Mouse (Mus musculus): ENCODE measurements at regions not wholly inside any gene's neighbourhood (a gene's known extent, or its start where the extent isn't known, plus 50 kb on each side); places are given as distances from the start of the nearest gene placed in this dataset.

GRCm38 (mm10) chr9:35369063-35369462, 51.9 kb upstream of the Cdon start:
- no peak for TF ChIP-seq CTCF (conservative IDR thresholded peaks at IDR 0.05; ENCODE audit: insufficient read depth, insufficient read length, low read depth, low read length)
- no peak for TF ChIP-seq POLR2A (IDR thresholded peaks at IDR 0.05; ENCODE audit: low read depth, low read length)
- WGBS = 71% methylated on average over 5 of the region's 5 CpGs
- H3K36me3 ChIP-seq (ENCODE audit: control insufficient read depth, insufficient read depth, low read length) = no peaks in the 10 kb centered on the region
- no peak overlapping the region for H3K4me3 ChIP-seq (ENCODE audit: insufficient read depth, low read depth, low read length)
- DNase-seq = no peak
- no peaks in the 10 kb centered on the region for H3K4me1 ChIP-seq (ENCODE audit: control insufficient read depth, insufficient read depth, low read length)
- no peak overlapping the region for H3K27ac ChIP-seq (ENCODE audit: insufficient read depth, low read depth, low read length)
- H3K27me3 ChIP-seq (replicated peaks; ENCODE audit: control insufficient read depth, insufficient read depth, low read length) = no peaks in the 10 kb centered on the region

GRCm38 (mm10) chr9:35370031-35370430, 50.9 kb upstream of the Cdon start:
- 69% methylated on average over 3 of the region's 3 CpGs for WGBS
- TF ChIP-seq CTCF (conservative IDR thresholded peaks at IDR 0.05; ENCODE audit: insufficient read depth, insufficient read length, low read depth, low read length) = no peak
- TF ChIP-seq POLR2A (IDR thresholded peaks at IDR 0.05; ENCODE audit: low read depth, low read length) = no peak
- Histone ChIP-seq H3K27me3 (replicated peaks; ENCODE audit: control insufficient read depth, insufficient read depth, low read length) (no peaks in the 10 kb centered on the region), H3K36me3 (ENCODE audit: control insufficient read depth, insufficient read depth, low read length) (no peaks in the 10 kb centered on the region), H3K4me3 (ENCODE audit: insufficient read depth, low read depth, low read length) (no peak overlapping the region), H3K4me1 (ENCODE audit: control insufficient read depth, insufficient read depth, low read length) (no peaks in the 10 kb centered on the region), H3K27ac (ENCODE audit: insufficient read depth, low read depth, low read length) (no peak overlapping the region)
- no peak for DNase-seq

- WGBS = 54% methylated on average over 3 of the region's 3 CpGs
- no peak for DNase-seq
- H3K36me3 ChIP-seq (ENCODE audit: control insufficient read depth, insufficient read depth, low read length) = no peaks in the 10 kb centered on the region
- H3K4me1 ChIP-seq (ENCODE audit: control insufficient read depth, insufficient read depth, low read length) = no peaks in the 10 kb centered on the region
- no peaks in the 10 kb centered on the region for H3K27me3 ChIP-seq (replicated peaks; ENCODE audit: control insufficient read depth, insufficient read depth, low read length)
- TF ChIP-seq POLR2A (IDR thresholded peaks at IDR 0.05; ENCODE audit: low read depth, low read length) = no peak
- no peak for TF ChIP-seq CTCF (conservative IDR thresholded peaks at IDR 0.05; ENCODE audit: insufficient read depth, insufficient read length, low read depth, low read length)
- no peak overlapping the region for H3K4me3 ChIP-seq (ENCODE audit: insufficient read depth, low read depth, low read length)
- no peak overlapping the region for H3K27ac ChIP-seq (ENCODE audit: insufficient read depth, low read depth, low read length)
Observed at GRCm38 (mm10) chr9:35370895-35371294, 50.0 kb upstream of the Cdon start.

Measured in kidney, adult 2 months (tissue).